Mouse (Mus musculus) forebrain, embryonic 11.5 days (tissue): ENCODE results near the gene Pgbd5. TPM values are rescaled to one million over a fixed set of nuclear protein-coding genes. Genes with fewer than 3 reads are reported as not detected.
A peak's percentile ranks its signal among the peaks of the same experiment; 100 is the strongest.

ENCODE experiments used
- ATAC-seq: fragments of 200-750 bp; cut with Nextera tagmentation; replicated peaks from 2 replicates; pipeline ENCODE4 v1.8.0; 2017; ENCODE audit warnings: moderate TSS enrichment; ENCODE audit not compliant: low FRiP score
- DNase-seq: peaks from one replicate; pipeline ENCODE4 v3.0.0-alpha.2; 2017; ENCODE audit warnings: low spot score
- H3K27ac ChIP-seq: fragments of 300-500 bp; sonication (generic); 2 replicates; pipeline ENCODE4 v1.5.1; 2014; ENCODE audit warnings: low read depth, low read length
- H3K27me3 ChIP-seq: fragments of 300-500 bp; sonication (generic); 2 replicates; pipeline ENCODE4 v1.6.1; 2014; ENCODE audit warnings: mild to moderate bottlenecking, low read length, mixed read lengths; ENCODE audit not compliant: control insufficient read depth, insufficient read depth
- H3K36me3 ChIP-seq: fragments of 300-500 bp; sonication (generic); 2 replicates; pipeline ENCODE4 v1.6.1; 2014; ENCODE audit warnings: mild to moderate bottlenecking, low read length, moderate library complexity, mixed read lengths; ENCODE audit not compliant: control insufficient read depth, insufficient read depth
- H3K4me1 ChIP-seq: fragments of 300-500 bp; sonication (generic); replicated peaks from 2 replicates; pipeline ENCODE4 v1.6.1; 2014; ENCODE audit warnings: low read length, mixed read lengths; ENCODE audit not compliant: control insufficient read depth, insufficient read depth
- H3K4me2 ChIP-seq: fragments of 300-500 bp; sonication (generic); 2 replicates; pipeline ENCODE4 v1.6.1; 2014; ENCODE audit warnings: low read depth, mild to moderate bottlenecking, low read length, moderate library complexity, mixed read lengths; ENCODE audit not compliant: severe bottlenecking
- H3K4me3 ChIP-seq: fragments of 300-500 bp; sonication (generic); 2 replicates; pipeline ENCODE4 v1.5.1; 2014; ENCODE audit warnings: low read depth, low read length
- H3K9ac ChIP-seq: fragments of 300-500 bp; sonication (generic); 2 replicates; pipeline ENCODE4 v1.6.1; 2014; ENCODE audit warnings: low read length
- H3K9me3 ChIP-seq: fragments of 300-500 bp; sonication (generic); 2 replicates; pipeline ENCODE4 v1.6.1; 2016; ENCODE audit warnings: low read length, mixed read lengths; ENCODE audit not compliant: control insufficient read depth
- WGBS: fragments of 180-500 bp; shearing (Covaris S2); extraction: QIAGEN DNeasy Blood & Tissue Kit; methylation state at CpG from one replicate; pipeline ENCODE4 v1.1.7; 2014; 5-methylcytosine and 5-hydroxymethylcytosine counted together
- polyA plus RNA-seq: library from polyadenylated mRNA; unstranded; fragments of >200 nt; fragmentation: Nextera tagmentation; extraction: Ambion mirVana; gene quantifications from 2 replicates; pipeline ENCODE4 v1.2.1, GENCODE M21; 2014

Pgbd5 gene
- polyA plus RNA-seq, 1 experiment from 2014 or later, result 5.3 TPM

DNA sequence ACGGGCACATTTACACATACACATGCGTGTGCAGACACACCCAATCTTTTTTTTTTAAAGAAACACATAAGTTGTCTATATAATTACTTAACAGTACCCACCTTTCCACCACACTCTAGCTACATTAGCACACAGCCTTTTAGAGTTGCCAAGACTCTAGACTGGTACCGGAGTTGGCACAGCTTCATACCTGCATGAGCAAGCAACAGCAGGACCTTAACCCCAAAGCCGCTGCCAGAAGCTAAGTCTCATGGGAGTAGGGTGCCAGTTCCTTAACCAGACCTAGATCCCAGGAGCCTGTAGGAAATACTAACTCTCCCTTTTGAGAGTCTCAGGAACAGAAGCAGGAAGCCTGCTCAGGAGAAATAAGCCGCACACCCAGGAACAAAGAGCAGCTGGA lies 20.5 kb downstream of the Pgbd5 start:
- Histone ChIP-seq H3K4me1 (no peaks in the 10 kb centered on the region), H3K36me3 (no peaks in the 10 kb centered on the region), H3K27me3 (no peaks in the 10 kb centered on the region), H3K4me3 (no peak overlapping the region), H3K9ac (no peak overlapping the region), H3K27ac (no peak overlapping the region), H3K4me2 (no peak overlapping the region), H3K9me3 (no peaks in the 10 kb centered on the region)
- DNase-seq (no peak), ATAC-seq (no peak)
- WGBS, result 93% methylated on average over 5 of the region's 5 CpGs

DNA sequence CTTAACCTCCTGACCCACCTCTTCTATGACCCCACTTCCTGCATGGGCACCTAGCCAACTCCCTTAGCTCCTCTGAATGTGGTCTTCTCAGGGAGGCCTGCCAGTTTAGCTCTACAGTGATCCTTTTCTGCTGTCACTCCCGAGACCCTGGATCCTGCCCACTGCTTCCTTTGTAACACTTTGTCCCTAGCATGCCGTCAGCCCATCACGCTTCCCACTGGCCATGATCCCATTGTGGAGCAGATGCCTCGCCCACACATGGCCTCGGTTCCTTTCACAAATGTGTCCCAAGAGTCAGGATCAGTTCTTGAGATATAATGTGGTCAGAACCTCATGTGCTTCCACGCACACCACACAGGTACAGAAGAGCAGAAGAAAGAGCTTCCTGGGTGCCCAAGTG lies 21.3 kb downstream of the Pgbd5 start:
- Histone ChIP-seq H3K9me3 (no peaks in the 10 kb centered on the region), H3K27me3 (no peaks in the 10 kb centered on the region), H3K27ac (no peak overlapping the region), H3K4me2 (no peak overlapping the region), H3K4me3 (no peak overlapping the region), H3K4me1 (no peaks in the 10 kb centered on the region), H3K9ac (no peak overlapping the region), H3K36me3 (no peaks in the 10 kb centered on the region)
- WGBS, result 93% methylated on average over 6 of the region's 6 CpGs
- DNase-seq, result no peak
- no peak for ATAC-seq

DNA sequence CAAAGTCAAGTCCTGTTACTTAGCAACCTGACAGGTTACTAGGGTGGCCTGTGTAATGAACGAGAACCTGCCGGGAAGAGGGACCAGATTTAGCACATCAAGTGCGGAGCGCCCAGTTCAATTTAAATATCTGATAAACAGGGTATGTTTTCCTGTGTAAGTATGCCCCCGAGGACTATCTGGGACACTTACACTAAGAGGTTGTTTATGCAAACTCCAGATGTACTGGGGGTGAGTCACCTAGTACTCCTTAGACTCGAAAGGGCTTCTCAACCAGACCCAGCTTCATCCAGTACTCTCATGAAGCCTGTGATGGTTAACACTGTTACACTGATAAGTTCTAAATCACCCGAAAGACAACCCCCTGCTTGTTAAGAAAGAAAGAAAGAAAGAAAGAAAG lies 22.8 kb downstream of the Pgbd5 start:
- H3K9ac ChIP-seq, result no peak overlapping the region
- no peaks in the 10 kb centered on the region for H3K4me1 ChIP-seq
- H3K4me3 ChIP-seq, result no peak overlapping the region
- ATAC-seq (no peak), DNase-seq (no peak)
- H3K9me3 ChIP-seq, result no peaks in the 10 kb centered on the region
- no peaks in the 10 kb centered on the region for H3K27me3 ChIP-seq
- no peaks in the 10 kb centered on the region for H3K36me3 ChIP-seq
- no peak overlapping the region for H3K4me2 ChIP-seq
- 77% methylated on average over 7 of the region's 7 CpGs for WGBS
- H3K27ac ChIP-seq, result no peak overlapping the region

DNA sequence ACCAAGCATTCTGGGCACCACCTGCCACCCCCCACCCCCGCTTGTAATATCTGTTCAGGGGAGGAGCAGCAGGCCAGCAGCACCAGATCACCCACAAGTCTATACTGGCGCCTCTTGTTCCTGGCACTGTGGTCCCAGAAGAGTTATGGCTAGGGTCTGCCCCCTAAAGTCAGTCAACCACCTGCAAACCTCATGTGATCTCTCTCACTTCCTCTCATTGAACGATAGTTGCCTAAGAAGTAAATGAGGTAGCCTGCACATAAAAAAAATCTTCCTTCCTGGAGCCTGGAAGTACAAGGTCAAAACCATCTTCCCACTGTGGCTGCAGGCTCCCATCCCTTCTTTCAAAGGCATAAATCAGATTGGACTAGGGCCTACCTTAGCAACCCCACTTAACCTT lies 23.7 kb downstream of the Pgbd5 start:
- ATAC-seq, result no peak
- no peak for DNase-seq
- H3K4me3 ChIP-seq, result no peak overlapping the region

DNA sequence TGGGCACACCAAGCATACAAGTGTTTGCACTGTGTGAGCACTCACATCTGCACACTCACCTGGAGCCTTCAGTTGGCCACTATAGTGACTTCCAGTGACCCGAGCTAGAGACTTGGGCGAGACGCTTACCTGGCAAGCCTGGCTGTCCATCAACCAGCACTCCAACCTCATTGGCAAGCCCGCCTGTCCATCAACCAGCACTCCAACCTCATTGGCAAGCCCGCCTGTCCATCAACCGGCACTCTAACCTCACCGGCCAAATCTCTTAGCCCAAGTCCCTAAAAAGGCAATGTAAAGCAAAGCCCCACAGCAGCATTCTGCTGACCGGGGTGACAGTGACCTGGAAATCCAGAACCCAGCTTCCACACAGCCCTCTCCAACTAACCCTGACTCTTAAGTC lies 24.5 kb downstream of the Pgbd5 start:
- Histone ChIP-seq H3K27me3 (no peaks in the 10 kb centered on the region), H3K36me3 (no peaks in the 10 kb centered on the region), H3K9ac (no peak overlapping the region), H3K27ac (no peak overlapping the region), H3K9me3 (no peaks in the 10 kb centered on the region), H3K4me3 (no peak overlapping the region), H3K4me1 (no peaks in the 10 kb centered on the region), H3K4me2 (no peak overlapping the region)
- ATAC-seq (no peak), DNase-seq (no peak)
- 90% methylated on average over 8 of the region's 8 CpGs for WGBS

More for the DNA sequence above, 23.7 kb downstream of the Pgbd5 start:
- Histone ChIP-seq H3K27me3 (no peaks in the 10 kb centered on the region), H3K27ac (no peak overlapping the region), H3K9me3 (no peaks in the 10 kb centered on the region), H3K4me1 (no peaks in the 10 kb centered on the region), H3K36me3 (no peaks in the 10 kb centered on the region), H3K9ac (no peak overlapping the region), H3K4me2 (no peak overlapping the region)
- 91% methylated on average over 3 of the region's 3 CpGs for WGBS

DNA sequence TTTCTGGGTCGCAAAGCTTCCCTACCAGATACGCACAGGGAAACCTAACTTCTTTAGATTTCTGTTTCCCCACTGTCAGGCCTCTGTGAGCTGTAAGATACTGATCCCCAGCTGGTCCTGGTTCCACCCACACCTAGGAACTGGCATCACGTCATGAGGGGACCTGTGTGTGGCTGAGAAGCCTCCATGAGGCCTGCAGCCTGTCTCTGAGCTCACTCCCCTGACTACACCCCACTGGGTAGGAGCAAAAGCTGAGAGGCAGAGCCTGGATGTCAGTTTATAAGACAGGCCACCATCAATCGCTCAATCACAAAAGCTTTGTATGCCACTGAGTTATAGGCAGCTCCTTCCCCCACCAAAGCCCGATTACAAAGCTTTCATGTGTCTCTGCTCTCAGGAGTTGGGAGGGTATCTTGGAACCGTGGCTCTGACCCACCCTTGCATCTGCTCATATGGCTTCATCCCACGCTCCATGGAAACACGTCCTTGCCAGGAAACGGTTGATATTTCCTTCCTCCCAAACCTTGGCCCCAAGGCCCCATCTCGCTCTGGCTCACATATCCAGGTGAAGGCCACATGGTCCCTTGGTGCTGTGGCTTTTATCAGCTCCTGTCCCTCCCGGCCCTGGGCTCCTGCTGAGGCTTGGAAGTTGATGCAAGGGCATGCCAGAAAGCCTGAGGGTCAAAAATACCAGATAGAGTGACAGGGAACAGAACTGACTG lies 26.1 kb downstream of the Pgbd5 start:
- Histone ChIP-seq H3K4me1 (no peaks in the 10 kb centered on the region), H3K9me3 (no peaks in the 10 kb centered on the region), H3K27me3 (no peaks in the 10 kb centered on the region), H3K27ac (no peak overlapping the region), H3K4me3 (no peak overlapping the region), H3K36me3 (no peaks in the 10 kb centered on the region), H3K4me2 (no peak overlapping the region), H3K9ac (no peak overlapping the region)
- DNase-seq (no peak), ATAC-seq (no peak)
- WGBS, result 85% methylated on average over 11 of the region's 11 CpGs

DNA sequence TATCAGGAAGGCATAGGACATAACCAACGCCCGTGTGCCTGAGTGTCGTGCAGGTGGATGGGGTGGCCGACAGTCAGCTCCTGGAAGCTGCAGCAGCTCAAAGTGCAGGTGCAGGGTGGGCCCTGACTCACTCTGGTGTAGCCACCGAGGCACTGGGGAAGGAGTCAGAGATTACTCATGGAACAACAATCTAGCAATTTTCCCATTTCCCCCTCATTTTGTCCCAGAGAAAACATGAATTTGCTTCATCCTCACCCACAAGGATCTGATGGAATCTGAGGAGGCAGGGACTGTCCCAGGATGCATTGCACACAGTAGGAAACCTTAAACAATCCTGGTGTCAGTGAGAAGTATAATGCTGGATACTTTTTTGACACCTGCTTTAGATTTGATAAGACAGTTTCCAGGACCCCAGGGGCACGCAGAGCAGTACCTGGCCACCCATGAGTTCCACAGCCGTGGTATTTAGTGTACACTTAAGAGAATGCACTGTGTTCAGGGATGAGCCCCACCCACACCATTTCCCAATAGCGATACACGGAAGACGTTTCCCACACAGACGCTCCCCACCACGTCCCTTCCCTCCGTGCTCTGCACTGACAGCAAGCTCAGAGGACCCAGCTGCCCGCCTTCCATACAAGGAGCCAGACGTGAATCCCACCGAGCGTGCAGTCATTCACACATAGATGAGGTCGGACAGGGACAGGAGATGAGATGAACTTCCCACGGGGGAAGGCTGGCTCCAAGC lies 26.8 kb downstream of the Pgbd5 start:
- Histone ChIP-seq H3K4me1 (no peaks in the 10 kb centered on the region), H3K4me3 (no peak overlapping the region), H3K4me2 (no peak overlapping the region), H3K27ac (no peak overlapping the region), H3K9ac (no peak overlapping the region), H3K27me3 (no peaks in the 10 kb centered on the region), H3K9me3 (no peaks in the 10 kb centered on the region), H3K36me3 (no peaks in the 10 kb centered on the region)
- ATAC-seq (no peak), DNase-seq (no peak)
- WGBS, result 83% methylated on average over 19 of the region's 19 CpGs

DNA sequence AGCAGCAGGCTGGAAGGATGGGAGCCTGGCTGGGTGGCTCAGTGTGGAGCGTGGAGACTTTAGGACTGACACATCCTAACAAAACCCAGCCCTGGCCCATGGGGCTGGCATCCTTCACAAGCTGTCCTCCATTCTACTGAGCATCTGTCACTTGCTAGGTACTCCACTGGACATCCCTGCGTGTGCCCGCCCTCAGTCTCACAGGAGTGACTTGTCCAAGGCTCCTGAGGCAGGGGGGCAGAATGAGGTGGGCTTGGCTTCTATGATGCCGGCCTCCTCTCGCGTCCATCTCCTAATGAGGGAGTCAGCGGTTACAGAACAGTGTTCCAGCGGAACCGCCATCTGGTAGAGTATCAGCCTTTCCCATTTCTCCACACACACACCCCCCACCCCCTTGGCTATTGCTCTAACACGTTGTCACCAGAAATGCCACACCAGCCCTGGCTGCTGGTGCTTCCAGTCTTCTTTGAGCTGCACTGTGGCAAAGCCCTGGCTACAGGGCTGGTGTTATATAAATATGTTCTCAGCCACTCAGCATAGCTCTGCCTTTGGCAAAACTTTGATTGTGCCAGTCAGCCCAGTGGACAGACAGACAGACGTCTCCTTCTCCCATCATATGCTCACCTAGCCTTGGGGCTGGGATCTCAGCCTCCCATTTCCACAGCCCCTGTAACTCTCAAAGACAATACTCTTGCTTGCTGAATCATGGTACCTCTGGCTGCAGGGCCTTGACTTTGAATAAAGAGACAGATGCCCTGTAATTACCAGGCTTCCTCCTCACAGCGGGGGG lies 34.8 kb downstream of the Pgbd5 start:
- Histone ChIP-seq H3K9me3 (no peaks in the 10 kb centered on the region), H3K27me3 (no peaks in the 10 kb centered on the region), H3K4me2 (no peak overlapping the region), H3K27ac (peak overlapping the region; percentile 50; the same call in 1 of the 2 replicates), H3K4me1 (peaks cover 3% of the 10 kb centered on the region; the same call in 1 of the 2 replicates), H3K9ac (no peak overlapping the region), H3K4me3 (no peak overlapping the region), H3K36me3 (no peaks in the 10 kb centered on the region)
- ATAC-seq, result no peak
- DNase-seq, result no peak
- WGBS, result 74% methylated on average over 11 of the region's 12 CpGs
